Mouse (Mus musculus) MEL (cell line): ENCODE data around the gene Bzw2. TPM values are rescaled to one million over a fixed set of nuclear protein-coding genes. Genes with fewer than 3 reads are reported as not detected.

ENCODE experiments used
- DNase-seq: peaks from one replicate; pipeline ENCODE4 v3.0.0; 2011; ENCODE audit warnings: low read depth, low spot score
- H3K27ac ChIP-seq: 2 replicates; pipeline ENCODE4 v1.5.1; 2012; ENCODE audit warnings: low read depth, mild to moderate bottlenecking, control low read depth, low read length, moderate library complexity; ENCODE audit not compliant: control insufficient read depth
- H3K27me3 ChIP-seq, 2 experiments: fragments of 150-350 bp in 1 of 2; sonication (generic) in 1 of 2; 2 replicates each; pipeline ENCODE4 v1.6.1; 2012; ENCODE audit warnings: low read length in 2 of 2, mild to moderate bottlenecking in 2 of 2, improper control_type of control experiment in 1 of 2, moderate library complexity in 1 of 2; ENCODE audit not compliant: insufficient read depth in 2 of 2, control insufficient read depth in 1 of 2
- H3K36me3 ChIP-seq, 2 experiments: 2 replicates each; pipeline ENCODE4 v1.6.1; 2012 to 2014; ENCODE audit warnings: low read length in 2 of 2, improper control_type of control experiment in 1 of 2, inconsistent platforms in 1 of 2, mild to moderate bottlenecking in 1 of 2; ENCODE audit not compliant: insufficient read depth in 2 of 2, control insufficient read depth in 1 of 2
- H3K4me1 ChIP-seq, 2 experiments: fragments of 150-350 bp in 1 of 2; sonication (generic) in 1 of 2; 2 replicates each; pipeline ENCODE4 v1.6.1; 2012; ENCODE audit warnings: low read length in 2 of 2, improper control_type of control experiment in 1 of 2, mild to moderate bottlenecking in 1 of 2; ENCODE audit not compliant: insufficient read depth in 2 of 2, control insufficient read depth in 1 of 2
- H3K4me3 ChIP-seq, 2 experiments: fragments of 150-350 bp in 1 of 2; sonication (generic) in 1 of 2; 2 replicates each; pipeline ENCODE4 v1.5.1; 2012; ENCODE audit warnings: low read depth in 2 of 2, low read length in 2 of 2, mild to moderate bottlenecking in 2 of 2, moderate library complexity in 2 of 2, control low read depth in 1 of 2, improper control_type of control experiment in 1 of 2; ENCODE audit not compliant: control insufficient read depth in 1 of 2, insufficient read depth in 1 of 2
- H3K79me2 ChIP-seq: 2 replicates; pipeline ENCODE4 v1.6.1; 2012; ENCODE audit warnings: mild to moderate bottlenecking, low read length, moderate library complexity; ENCODE audit not compliant: control insufficient read depth, poor library complexity, insufficient read depth
- H3K9ac ChIP-seq: 2 replicates; pipeline ENCODE4 v1.6.1; 2012; ENCODE audit warnings: low read depth, mild to moderate bottlenecking, control low read depth, low read length, moderate library complexity; ENCODE audit not compliant: control insufficient read depth, poor library complexity, severe bottlenecking
- H3K9me3 ChIP-seq: fragments of 150-350 bp; sonication (generic); replicated peaks from 2 replicates; pipeline ENCODE4 v1.6.1; 2012; ENCODE audit warnings: mild to moderate bottlenecking, low read length, improper control_type of control experiment, moderate library complexity; ENCODE audit not compliant: insufficient read depth
- BHLHE40 ChIP-seq: IDR thresholded peaks from 2 replicates; pipeline ENCODE4 v1.6.1; 2012; ENCODE audit warnings: low read depth, mild to moderate bottlenecking, inconsistent platforms, low read length, improper control_type of control experiment, borderline replicate concordance
- CHD1 ChIP-seq: IDR thresholded peaks from 2 replicates; pipeline ENCODE4 v1.6.1; 2012; ENCODE audit warnings: low read depth, mild to moderate bottlenecking, inconsistent platforms, low read length, improper control_type of control experiment
- CHD2 ChIP-seq: IDR thresholded peaks from 2 replicates; pipeline ENCODE4 v1.6.1; 2011; ENCODE audit warnings: low read length, improper control_type of control experiment
- CTCF ChIP-seq, 3 experiments: IDR thresholded peaks in 2 of 3; conservative IDR thresholded peaks in 1 of 3; 2 replicates each; pipeline ENCODE4 v1.5.1; 2011 to 2012; ENCODE audit warnings: low read length in 3 of 3, low read depth in 2 of 3, mild to moderate bottlenecking in 2 of 3, improper control_type of control experiment in 1 of 3, inconsistent platforms in 1 of 3, mixed read lengths in 1 of 3, moderate library complexity in 1 of 3; ENCODE audit not compliant: control insufficient read depth in 1 of 3, insufficient read depth in 1 of 3, poor library complexity in 1 of 3, severe bottlenecking in 1 of 3
- E2F4 ChIP-seq: IDR thresholded peaks from 2 replicates; pipeline ENCODE4 v1.6.1; 2011; ENCODE audit warnings: low read depth, low read length, improper control_type of control experiment, borderline replicate concordance
- ELF1 ChIP-seq: IDR thresholded peaks from 2 replicates; pipeline ENCODE4 v1.6.1; 2014; ENCODE audit warnings: low read depth, mild to moderate bottlenecking, inconsistent platforms, low read length, improper control_type of control experiment, moderate library complexity
- EP300 ChIP-seq, 2 experiments: IDR thresholded peaks; 2 replicates each; pipeline ENCODE4 v1.6.1; 2011; ENCODE audit warnings: improper control_type of control experiment in 2 of 2, low read length in 2 of 2, low read depth in 1 of 2, mild to moderate bottlenecking in 1 of 2
- ETS1 ChIP-seq: IDR thresholded peaks from 2 replicates; pipeline ENCODE4 v1.6.1; 2012; ENCODE audit warnings: low read depth, mild to moderate bottlenecking, inconsistent platforms, low read length, improper control_type of control experiment, moderate library complexity
- GABPA ChIP-seq: IDR thresholded peaks from 2 replicates; pipeline ENCODE4 v1.6.1; 2012; ENCODE audit warnings: low read depth, mild to moderate bottlenecking, inconsistent platforms, low read length, improper control_type of control experiment, moderate library complexity
- JUND ChIP-seq: IDR thresholded peaks from 2 replicates; pipeline ENCODE4 v1.6.1; 2011; ENCODE audit warnings: low read depth, mild to moderate bottlenecking, improper control_type of control experiment, low read length
- KAT2A ChIP-seq: conservative IDR thresholded peaks from 2 replicates; pipeline ENCODE4 v1.6.1; 2012; ENCODE audit warnings: low read depth, low read length, improper control_type of control experiment, inconsistent platforms
- MAFK ChIP-seq: IDR thresholded peaks from 2 replicates; pipeline ENCODE4 v1.6.1; 2011; ENCODE audit warnings: low read depth, mild to moderate bottlenecking, low read length, improper control_type of control experiment, borderline replicate concordance
- MAX ChIP-seq: IDR thresholded peaks from 2 replicates; pipeline ENCODE4 v1.6.1; 2011; ENCODE audit warnings: low read length, improper control_type of control experiment
- MAZ ChIP-seq: IDR thresholded peaks from 2 replicates; pipeline ENCODE4 v1.6.1; 2012; ENCODE audit warnings: low read depth, mild to moderate bottlenecking, inconsistent platforms, low read length, improper control_type of control experiment
- MEF2A ChIP-seq: IDR thresholded peaks from 2 replicates; pipeline ENCODE4 v1.6.1; 2014; ENCODE audit warnings: low read depth, mild to moderate bottlenecking, inconsistent platforms, low read length, improper control_type of control experiment; ENCODE audit not compliant: poor library complexity, insufficient replicate concordance, severe bottlenecking; ENCODE audit errors: extremely low read depth
- MXI1 ChIP-seq: IDR thresholded peaks from 2 replicates; pipeline ENCODE4 v1.6.1; 2011; ENCODE audit warnings: mild to moderate bottlenecking, low read depth, low read length, improper control_type of control experiment
- MYB ChIP-seq: IDR thresholded peaks from 2 replicates; pipeline ENCODE4 v1.6.1; 2011; ENCODE audit warnings: mild to moderate bottlenecking, low read depth, low read length, improper control_type of control experiment
- MYC ChIP-seq: IDR thresholded peaks from 2 replicates; pipeline ENCODE4 v1.6.1; 2011; ENCODE audit warnings: low read depth, mild to moderate bottlenecking, low read length, improper control_type of control experiment, moderate library complexity
- NELFE ChIP-seq: IDR thresholded peaks from 2 replicates; pipeline ENCODE4 v1.6.1; 2011; ENCODE audit warnings: low read depth, low read length, improper control_type of control experiment
- NRF1 ChIP-seq: IDR thresholded peaks from 2 replicates; pipeline ENCODE4 v1.6.1; 2014; ENCODE audit warnings: low read depth, mild to moderate bottlenecking, inconsistent platforms, low read length, improper control_type of control experiment, moderate library complexity; ENCODE audit not compliant: poor library complexity, insufficient read depth, severe bottlenecking
- POLR2A ChIP-seq, 2 experiments: IDR thresholded peaks; 2 replicates each; pipeline ENCODE4 v1.6.1; 2011 to 2012; ENCODE audit warnings: low read length in 2 of 2, mild to moderate bottlenecking in 2 of 2, control low read depth in 1 of 2, improper control_type of control experiment in 1 of 2, low read depth in 1 of 2, moderate library complexity in 1 of 2; ENCODE audit not compliant: control insufficient read depth in 1 of 2, insufficient read depth in 1 of 2, poor library complexity in 1 of 2
- POLR2AphosphoS2 ChIP-seq: IDR thresholded peaks from 2 replicates; pipeline ENCODE4 v1.6.1; 2011; ENCODE audit warnings: low read length, improper control_type of control experiment
- POLR2AphosphoS5 ChIP-seq: IDR thresholded peaks from 2 replicates; pipeline ENCODE4 v1.6.1; 2012; ENCODE audit warnings: low read depth, borderline replicate concordance, mild to moderate bottlenecking, inconsistent platforms, low read length, moderate library complexity, mixed read lengths
- RCOR1 ChIP-seq: IDR thresholded peaks from 2 replicates; pipeline ENCODE4 v1.6.1; 2012; ENCODE audit warnings: low read depth, mild to moderate bottlenecking, inconsistent platforms, low read length, improper control_type of control experiment
- TBP ChIP-seq: IDR thresholded peaks from 2 replicates; pipeline ENCODE4 v1.8.0; 2011; ENCODE audit warnings: low read depth, low read length, improper control_type of control experiment
- UBTF ChIP-seq: IDR thresholded peaks from 2 replicates; pipeline ENCODE4 v1.6.1; 2012; ENCODE audit warnings: low read depth, mild to moderate bottlenecking, inconsistent platforms, low read length, improper control_type of control experiment, moderate library complexity, borderline replicate concordance; ENCODE audit not compliant: insufficient read depth
- USF1 ChIP-seq: IDR thresholded peaks from 2 replicates; pipeline ENCODE4 v1.6.1; 2014; ENCODE audit warnings: low read depth, mild to moderate bottlenecking, inconsistent platforms, low read length, improper control_type of control experiment, moderate library complexity
- USF2 ChIP-seq, 2 experiments: IDR thresholded peaks; 2 replicates each; pipeline ENCODE4 v1.6.1; 2011 to 2012; ENCODE audit warnings: improper control_type of control experiment in 2 of 2, low read length in 2 of 2, borderline replicate concordance in 1 of 2, inconsistent platforms in 1 of 2, low read depth in 1 of 2, mild to moderate bottlenecking in 1 of 2; ENCODE audit not compliant: insufficient read depth in 1 of 2
- ZKSCAN1 ChIP-seq: IDR thresholded peaks from 2 replicates; pipeline ENCODE4 v1.6.1; 2012; ENCODE audit warnings: low read depth, mild to moderate bottlenecking, inconsistent platforms, low read length, improper control_type of control experiment, moderate library complexity
- ZMIZ1 ChIP-seq: IDR thresholded peaks from 2 replicates; pipeline ENCODE4 v1.6.1; 2012; ENCODE audit warnings: low read depth, mild to moderate bottlenecking, inconsistent platforms, low read length, improper control_type of control experiment, moderate library complexity
- polyA plus RNA-seq, 2 experiments: library from polyadenylated mRNA; stranded (reverse) in 1 of 2; unstranded in 1 of 2; fragments of >175 nt in 1 of 2; fragments of >200 nt in 1 of 2; gene quantifications; 2 replicates each; pipeline versions ENCODE4 v1.2.1 to v1.2.4; 2012; ENCODE audit warnings: low replicate concordance in 2 of 2, low read depth in 1 of 2; ENCODE audit not compliant: insufficient read length in 2 of 2, insufficient read depth in 1 of 2, missing spikeins in 1 of 2
- total RNA-seq: library from RNA; depleted of rRNA; stranded (reverse); fragments of 300-350 nt; gene quantifications from 2 replicates; pipeline ENCODE4 v1.2.3, GENCODE M21; 2012

Gene Bzw2
- total and polyA plus RNA-seq, 3 experiments, result 155 to 170 (median 157) TPM

DNA sequence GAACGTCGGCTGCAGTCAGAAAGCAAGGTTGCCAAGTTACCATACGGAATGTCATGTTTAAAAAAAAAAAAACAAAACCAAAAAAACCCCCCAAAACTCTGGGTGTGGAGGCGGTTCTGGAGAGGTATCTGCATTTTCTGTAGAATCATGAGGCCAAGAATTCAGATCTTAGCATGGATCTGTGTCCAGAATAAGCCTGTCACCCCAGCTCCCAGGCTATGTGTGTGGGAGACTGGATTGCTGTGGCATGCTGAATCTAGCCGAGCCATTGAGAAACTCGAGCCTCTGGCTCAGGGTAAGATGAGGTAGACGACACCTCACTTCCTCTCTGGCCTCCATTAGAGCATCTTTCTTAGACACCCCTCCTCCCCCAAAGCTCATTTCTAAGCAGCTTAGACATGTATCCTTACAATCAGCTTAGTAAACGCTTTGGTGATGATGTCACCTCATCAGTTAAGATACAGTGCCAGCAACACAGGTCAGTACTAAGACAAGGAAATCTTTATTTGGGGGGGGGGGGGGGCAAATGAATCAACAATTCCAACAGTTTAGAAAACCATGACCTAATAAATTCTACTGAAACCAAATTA, 64.7 kb downstream of the Bzw2 start:
- TF ChIP-seq MXI1, result no peak
- no peak for TF ChIP-seq E2F4
- no peak for TF ChIP-seq ETS1
- no peak for TF ChIP-seq NRF1
- TF ChIP-seq MAX, result no peak
- no peak for TF ChIP-seq TBP
- no peak for TF ChIP-seq MAFK
- no peak for TF ChIP-seq EP300 (IDR thresholded peaks at IDR 0.05; ENCODE audit: low read depth in 1 of 2, low read length in 2 of 2)
- TF ChIP-seq CTCF (IDR thresholded peaks at IDR 0.05 in 2 of 3, conservative IDR thresholded peaks at IDR 0.05 in 1 of 3; ENCODE audit: control insufficient read depth in 1 of 3, insufficient read depth in 1 of 3, low read depth in 2 of 3, low read length in 3 of 3, poor library complexity in 1 of 3, severe bottlenecking in 1 of 3), result no peak
- no peak for TF ChIP-seq CHD1
- no peak for TF ChIP-seq USF1
- no peak for TF ChIP-seq MEF2A
- no peak for TF ChIP-seq KAT2A
- TF ChIP-seq JUND, result no peak
- TF ChIP-seq ELF1, result no peak
- TF ChIP-seq MYB, result no peak
- TF ChIP-seq MYC, result no peak

GRCm38 (mm10) chr12:36091964-36092363, 65.9 kb downstream of the Bzw2 start:
- H3K36me3 ChIP-seq, result 0 out of 4 replicates have a peak, but pooled peaks cover 0 to 6% of the 10 kb centered on the region in 2 experiments
- no peaks in the 10 kb centered on the region for H3K27me3 ChIP-seq

More for the DNA sequence above, 64.7 kb downstream of the Bzw2 start:
- Histone ChIP-seq H3K27me3 (no peaks in the 10 kb centered on the region), H3K4me3 (no peak overlapping the region), H3K4me1 (peaks cover 0 to 4% of the 10 kb centered on the region in 2 experiments; a peak in 1 of 4 replicates), H3K79me2 (no peaks in the 10 kb centered on the region), H3K9ac (no peak overlapping the region), H3K36me3 (0 out of 4 replicates have a peak, but pooled peaks cover 0 to 6% of the 10 kb centered on the region in 2 experiments), H3K27ac (no peak overlapping the region), H3K9me3 (no peaks in the 10 kb centered on the region)
- DNase-seq, result no peak

More at GRCm38 (mm10) chr12:36091964-36092363, 65.9 kb downstream of the Bzw2 start:
- Histone ChIP-seq H3K4me3 (no peak overlapping the region), H3K79me2 (no peaks in the 10 kb centered on the region), H3K9ac (no peak overlapping the region), H3K9me3 (no peaks in the 10 kb centered on the region), H3K4me1 (peaks cover 0 to 4% of the 10 kb centered on the region in 2 experiments; a peak in 1 of 4 replicates), H3K27ac (no peak overlapping the region)
- no peak for TF ChIP-seq RCOR1
- no peak for TF ChIP-seq POLR2AphosphoS2
- TF ChIP-seq UBTF, result no peak
- TF ChIP-seq POLR2AphosphoS5, result no peak
- TF ChIP-seq CHD2, result no peak
- no peak for TF ChIP-seq MXI1
- no peak for TF ChIP-seq USF1
- TF ChIP-seq ZKSCAN1, result no peak
- no peak for TF ChIP-seq MAFK
- TF ChIP-seq USF2 (IDR thresholded peaks at IDR 0.05; ENCODE audit: borderline replicate concordance in 1 of 2, insufficient read depth in 1 of 2, low read depth in 1 of 2, low read length in 2 of 2), result no peak
- no peak for TF ChIP-seq MAZ
- no peak for TF ChIP-seq ZMIZ1
- no peak for TF ChIP-seq POLR2A (IDR thresholded peaks at IDR 0.05; ENCODE audit: control insufficient read depth in 1 of 2, insufficient read depth in 1 of 2, low read depth in 1 of 2, low read length in 2 of 2, poor library complexity in 1 of 2)
- TF ChIP-seq EP300 (IDR thresholded peaks at IDR 0.05; ENCODE audit: low read depth in 1 of 2, low read length in 2 of 2), result no peak
- TF ChIP-seq NELFE, result no peak
- no peak for TF ChIP-seq BHLHE40
- TF ChIP-seq MEF2A, result no peak
- TF ChIP-seq GABPA, result no peak
- no peak for DNase-seq
